Mouse (Mus musculus) heart, embryonic 10.5 days (tissue): ENCODE results near the gene Dab2ip. TPM values are rescaled to one million over a fixed set of nuclear protein-coding genes. Genes with fewer than 3 reads are reported as not detected.
A peak's percentile ranks its signal among the peaks of the same experiment; 100 is the strongest.

Experiments
- DNase-seq: peaks from one replicate; pipeline ENCODE4 v3.0.0-alpha.2; 2017; ENCODE audit warnings: low spot score
- H3K27ac ChIP-seq: fragments of 300-500 bp; sonication (generic); 2 replicates; pipeline ENCODE4 v1.5.1; 2016; ENCODE audit warnings: mild to moderate bottlenecking
- H3K27me3 ChIP-seq: fragments of 300-500 bp; sonication (generic); 2 replicates; pipeline ENCODE4 v1.6.1; 2016; ENCODE audit warnings: mild to moderate bottlenecking; ENCODE audit not compliant: poor library complexity, insufficient read depth, severe bottlenecking
- H3K36me3 ChIP-seq: fragments of 300-500 bp; sonication (generic); 2 replicates; pipeline ENCODE4 v1.6.1; 2016; ENCODE audit warnings: mild to moderate bottlenecking, moderate library complexity
- H3K4me1 ChIP-seq: fragments of 300-500 bp; sonication (generic); 2 replicates; pipeline ENCODE4 v1.6.1; 2016; ENCODE audit warnings: mild to moderate bottlenecking
- H3K4me3 ChIP-seq: fragments of 300-500 bp; sonication (generic); 2 replicates; pipeline ENCODE4 v1.5.1; 2016; ENCODE audit warnings: mild to moderate bottlenecking, moderate library complexity
- H3K9me3 ChIP-seq: fragments of 300-500 bp; sonication (generic); 2 replicates; pipeline ENCODE4 v1.6.1; 2016; ENCODE audit warnings: mild to moderate bottlenecking, moderate library complexity
- WGBS: fragments of 180-500 bp; shearing (Covaris S2); methylation state at CpG from one replicate; pipeline ENCODE4 v1.1.7; 2016; 5-methylcytosine and 5-hydroxymethylcytosine counted together
- polyA plus RNA-seq: library from polyadenylated mRNA; unstranded; fragments of >200 nt; fragmentation: Nextera tagmentation; extraction: Ambion mirVana; gene quantifications from 2 replicates; pipeline ENCODE4 v1.2.1, GENCODE M21; 2016

The Dab2ip gene
- polyA plus RNA-seq, 1 experiment from 2014 or later = 49.0 TPM

- Histone ChIP-seq H3K36me3 (peaks cover 28% of the 10 kb centered on the region), H3K9me3 (no peaks in the 10 kb centered on the region), H3K27ac (no peak overlapping the region), H3K4me3 (no peak overlapping the region), H3K27me3 (no peaks in the 10 kb centered on the region), H3K4me1 (peaks cover 98% of the 10 kb centered on the region)
- DNase-seq = no peak
- WGBS = 56% methylated on average over 3 of the region's 3 CpGs
Measured at GRCm38 (mm10) chr2:35673986-35674385, 115.9 kb downstream of the Dab2ip start.

GRCm38 (mm10) chr2:35674431-35674830, 116.4 kb downstream of the Dab2ip start:
- DNase-seq = no peak
- Histone ChIP-seq H3K4me3 (no peak overlapping the region), H3K36me3 (peaks cover 23% of the 10 kb centered on the region), H3K4me1 (peaks cover 98% of the 10 kb centered on the region), H3K9me3 (no peaks in the 10 kb centered on the region), H3K27me3 (no peaks in the 10 kb centered on the region), H3K27ac (no peak overlapping the region)
- WGBS = 79% methylated on average over 5 of the region's 5 CpGs

- Histone ChIP-seq H3K36me3 (peaks cover 7% of the 10 kb centered on the region; the same call in 1 of the 2 replicates), H3K4me1 (peaks cover 100% of the 10 kb centered on the region), H3K27ac (peak overlapping the region; percentile 81), H3K9me3 (no peaks in the 10 kb centered on the region), H3K4me3 (peak overlapping the region; percentile 8; the same call in 1 of the 2 replicates), H3K27me3 (no peaks in the 10 kb centered on the region)
- 31% methylated on average over 5 of the region's 5 CpGs for WGBS
- no peak for DNase-seq
Measured at GRCm38 (mm10) chr2:35676075-35676665, 118.1 kb downstream of the Dab2ip start.

DNA sequence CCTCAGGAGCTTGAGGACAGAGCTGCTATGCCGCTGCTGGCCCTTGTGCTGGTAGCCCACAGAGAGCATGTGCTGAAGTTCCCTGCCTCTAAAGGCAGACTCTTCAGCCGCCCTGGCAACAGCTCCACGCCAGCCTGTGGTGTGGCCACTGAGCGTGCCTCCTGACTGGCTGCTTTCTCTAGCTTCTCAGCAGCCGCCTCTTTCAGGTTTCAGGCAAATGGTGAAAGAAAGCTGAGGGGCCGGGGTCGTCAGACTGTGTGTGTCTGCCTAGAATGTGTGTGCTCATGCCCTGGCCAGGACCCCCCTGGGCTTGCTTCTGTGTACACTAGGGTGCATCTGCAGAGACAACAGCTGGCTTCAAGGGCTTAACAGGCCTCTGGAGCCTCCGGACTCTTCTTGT, 119.8 kb downstream of the Dab2ip start:
- H3K4me3 ChIP-seq = peak overlapping the region; percentile 29; the same call in 1 of the 2 replicates
- H3K36me3 ChIP-seq = peaks cover 4% of the 10 kb centered on the region; the same call in 1 of the 2 replicates
- no peaks in the 10 kb centered on the region for H3K27me3 ChIP-seq
- no peak for DNase-seq
- 20% methylated on average over 8 of the region's 8 CpGs for WGBS
- peaks cover 100% of the 10 kb centered on the region for H3K4me1 ChIP-seq
- peak overlapping the region; percentile 81 for H3K27ac ChIP-seq
- no peaks in the 10 kb centered on the region for H3K9me3 ChIP-seq

- WGBS = 26% methylated on average over 4 of the region's 4 CpGs
- no peak for DNase-seq
- Histone ChIP-seq H3K4me1 (peaks cover 100% of the 10 kb centered on the region), H3K4me3 (no peak overlapping the region), H3K27ac (peak overlapping the region; percentile 81), H3K36me3 (peaks cover 1% of the 10 kb centered on the region; the same call in 1 of the 2 replicates), H3K27me3 (no peaks in the 10 kb centered on the region), H3K9me3 (no peaks in the 10 kb centered on the region)
Measured at GRCm38 (mm10) chr2:35678440-35678839, 120.4 kb downstream of the Dab2ip start.

GRCm38 (mm10) chr2:35679812-35680672, 122.0 kb downstream of the Dab2ip start:
- DNase-seq = no peak
- no peak overlapping the region for H3K4me3 ChIP-seq
- H3K4me1 ChIP-seq = peaks cover 100% of the 10 kb centered on the region
- 32% methylated on average over 10 of the region's 10 CpGs for WGBS
- no peaks in the 10 kb centered on the region for H3K27me3 ChIP-seq
- no peaks in the 10 kb centered on the region for H3K9me3 ChIP-seq
- peak overlapping the region; percentile 81 for H3K27ac ChIP-seq
- H3K36me3 ChIP-seq = no peaks in the 10 kb centered on the region; the same call in 1 of the 2 replicates

GRCm38 (mm10) chr2:35680833-35681232, 122.8 kb downstream of the Dab2ip start:
- 30% methylated on average over 6 of the region's 6 CpGs for WGBS
- no peaks in the 10 kb centered on the region; the same call in 1 of the 2 replicates for H3K36me3 ChIP-seq
- H3K4me1 ChIP-seq = peaks cover 100% of the 10 kb centered on the region
- 0 out of 2 replicates have a peak overlapping the region, but pooled peaks have one; percentile 13 for H3K4me3 ChIP-seq
- DNase-seq = no peak
- no peaks in the 10 kb centered on the region for H3K27me3 ChIP-seq
- peak overlapping the region; percentile 81 for H3K27ac ChIP-seq
- H3K9me3 ChIP-seq = no peaks in the 10 kb centered on the region

DNA sequence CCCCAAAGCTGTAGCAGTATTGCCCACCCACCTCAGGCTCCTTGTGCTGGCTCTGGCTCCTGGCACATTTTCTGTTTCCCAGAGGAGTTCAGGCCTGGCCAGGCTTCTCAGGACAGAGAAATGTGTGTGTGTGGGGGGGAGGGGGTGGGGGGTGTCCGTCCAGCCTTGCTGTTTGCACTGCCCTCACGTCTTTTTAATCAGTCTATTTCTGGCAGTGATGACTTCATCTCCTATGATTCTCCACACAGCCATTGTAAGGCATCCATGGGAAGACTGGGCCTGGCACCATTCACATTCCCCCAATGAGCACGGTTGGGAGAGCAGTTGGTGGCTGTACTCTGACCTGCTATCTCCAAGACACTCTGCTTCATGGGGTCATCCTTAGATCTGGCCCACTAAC, 125.9 kb downstream of the Dab2ip start:
- H3K4me1 ChIP-seq = peaks cover 100% of the 10 kb centered on the region
- WGBS = 6% methylated on average over 3 of the region's 3 CpGs
- DNase-seq = peak; percentile 81

GRCm38 (mm10) chr2:35684735-35685312, 126.8 kb downstream of the Dab2ip start:
- H3K9me3 ChIP-seq = no peaks in the 10 kb centered on the region
- H3K27ac ChIP-seq = peak overlapping the region; percentile 47
- H3K36me3 ChIP-seq = no peaks in the 10 kb centered on the region; the same call in 1 of the 2 replicates
- WGBS = 48% methylated on average over 9 of the region's 9 CpGs
- peaks cover 100% of the 10 kb centered on the region for H3K4me1 ChIP-seq
- H3K4me3 ChIP-seq = no peak overlapping the region
- DNase-seq = no peak
- no peaks in the 10 kb centered on the region for H3K27me3 ChIP-seq

More for the DNA sequence above, 125.9 kb downstream of the Dab2ip start:
- Histone ChIP-seq H3K9me3 (no peaks in the 10 kb centered on the region), H3K4me3 (peak overlapping the region; percentile 12; the same call in 1 of the 2 replicates), H3K36me3 (no peaks in the 10 kb centered on the region; the same call in 1 of the 2 replicates), H3K27ac (peak overlapping the region; percentile 47), H3K27me3 (no peaks in the 10 kb centered on the region)

DNA sequence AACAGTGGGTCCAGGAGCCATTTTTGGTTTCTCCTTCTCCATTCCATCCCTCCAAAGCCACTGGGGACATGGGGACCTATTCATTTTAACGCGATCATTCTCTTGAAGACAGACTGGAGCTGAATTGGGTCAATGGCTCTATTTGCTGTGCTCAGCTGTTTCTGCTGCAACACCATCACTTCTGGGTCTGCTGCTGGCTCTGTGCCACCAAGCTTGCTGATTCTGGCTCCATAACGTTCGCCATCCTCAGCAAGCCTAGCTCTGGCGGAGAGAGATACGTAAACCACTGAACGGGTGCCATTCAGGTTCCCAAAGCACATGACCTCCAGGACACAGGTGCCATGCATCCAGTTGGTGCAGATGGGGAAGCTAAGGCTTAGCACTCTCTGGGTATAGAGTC, 128.0 kb downstream of the Dab2ip start:
- WGBS = 90% methylated on average over 7 of the region's 7 CpGs

DNA sequence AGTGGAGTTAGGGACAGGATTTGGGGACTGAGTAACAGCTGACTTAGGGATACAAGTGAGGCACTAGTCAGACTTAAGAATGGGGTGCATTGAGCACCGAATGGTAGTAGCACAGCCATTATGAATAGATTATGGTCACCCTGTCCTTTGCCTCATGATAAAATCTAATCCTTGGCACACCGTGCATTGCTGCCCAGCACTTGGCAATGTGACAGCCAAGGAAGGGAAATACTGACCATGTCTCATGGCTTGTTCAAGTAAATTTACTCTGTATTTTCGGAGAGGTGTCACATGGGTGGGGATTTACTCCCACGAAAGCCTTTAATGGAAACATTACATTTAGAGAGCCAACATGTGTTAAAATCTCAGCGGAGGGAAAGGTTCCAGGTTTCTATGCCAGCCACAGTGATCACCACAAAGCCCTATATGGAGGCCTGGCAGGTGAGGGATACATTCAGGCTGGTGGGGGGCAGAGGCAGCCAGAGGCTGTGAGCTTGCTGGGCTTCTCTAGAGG, 129.5 kb downstream of the Dab2ip start:
- Histone ChIP-seq H3K9me3 (no peaks in the 10 kb centered on the region), H3K27me3 (no peaks in the 10 kb centered on the region), H3K4me1 (peaks cover 100% of the 10 kb centered on the region), H3K36me3 (no peaks in the 10 kb centered on the region), H3K4me3 (no peak overlapping the region), H3K27ac (peak overlapping the region; percentile 82)
- WGBS = 78% methylated on average over 5 of the region's 5 CpGs
- no peak for DNase-seq

More for the DNA sequence above, 128.0 kb downstream of the Dab2ip start:
- Histone ChIP-seq H3K4me3 (no peak overlapping the region), H3K4me1 (peaks cover 100% of the 10 kb centered on the region), H3K27ac (no peak overlapping the region), H3K9me3 (no peaks in the 10 kb centered on the region), H3K36me3 (no peaks in the 10 kb centered on the region), H3K27me3 (no peaks in the 10 kb centered on the region)
- DNase-seq = no peak

- Histone ChIP-seq H3K4me1 (peaks cover 100% of the 10 kb centered on the region), H3K36me3 (no peaks in the 10 kb centered on the region), H3K27ac (peak overlapping the region; percentile 82), H3K4me3 (no peak overlapping the region), H3K9me3 (no peaks in the 10 kb centered on the region), H3K27me3 (no peaks in the 10 kb centered on the region)
- 56% methylated on average over 4 of the region's 4 CpGs for WGBS
- no peak for DNase-seq
Measured at GRCm38 (mm10) chr2:35688121-35688520, 130.1 kb downstream of the Dab2ip start.
